Mouse (Mus musculus) G1E (cell line): ENCODE data around the gene 4933406M09Rik. TPM values are rescaled to one million over a fixed set of nuclear protein-coding genes. Genes with fewer than 3 reads are reported as not detected.

ENCODE experiments used
- ATAC-seq: 2 replicates; pipeline ENCODE4 v1.8.0; 2016; ENCODE audit warnings: mild to moderate bottlenecking; ENCODE audit not compliant: insufficient number of reproducible peaks, poor library complexity, low FRiP score, severe bottlenecking; ENCODE audit errors: extremely low read depth
- DNase-seq: peaks from one replicate; pipeline ENCODE4 v3.0.0; 2012; ENCODE audit warnings: low spot score
- H3K27me3 ChIP-seq: 2 replicates; pipeline ENCODE4 v1.6.1; 2012; ENCODE audit warnings: mild to moderate bottlenecking, low read length, inconsistent platforms; ENCODE audit not compliant: insufficient read depth
- H3K36me3 ChIP-seq: replicated peaks from 2 replicates; pipeline ENCODE3; 2012; ENCODE audit warnings: mild to moderate bottlenecking, inconsistent platforms
- H3K4me1 ChIP-seq: 2 replicates; pipeline ENCODE4 v1.6.1; 2012; ENCODE audit warnings: low read depth, low read length, inconsistent platforms, mixed read lengths; ENCODE audit not compliant: insufficient read depth
- H3K4me3 ChIP-seq: 2 replicates; pipeline ENCODE4 v1.5.1; 2012; ENCODE audit warnings: low read depth, mild to moderate bottlenecking, inconsistent platforms, low read length, moderate library complexity, mixed read lengths
- H3K9me3 ChIP-seq: replicated peaks from 2 replicates; pipeline ENCODE4 v1.6.1; 2012; ENCODE audit warnings: inconsistent platforms
- CTCF ChIP-seq: IDR thresholded peaks from 2 replicates; pipeline ENCODE4 v1.5.1; 2012; ENCODE audit warnings: low read depth, low read length, inconsistent platforms, mixed read lengths
- GATA1 ChIP-seq: IDR thresholded peaks from 2 replicates; pipeline ENCODE4 v1.6.1; 2012; ENCODE audit warnings: borderline replicate concordance, low read length, inconsistent platforms, mixed read lengths
- GATA2 ChIP-seq: IDR thresholded peaks from 2 replicates; pipeline ENCODE4 v1.6.1; 2012; ENCODE audit warnings: low read depth, low read length, inconsistent platforms, borderline replicate concordance
- POLR2AphosphoS5 ChIP-seq: IDR thresholded peaks from 2 replicates; pipeline ENCODE4 v1.6.1; 2012; ENCODE audit warnings: low read depth, low read length, inconsistent platforms; ENCODE audit not compliant: insufficient replicate concordance
- TAL1 ChIP-seq: conservative IDR thresholded peaks from 2 replicates; pipeline ENCODE4 v1.6.1; 2012; ENCODE audit warnings: low read depth, low read length, inconsistent platforms, mixed read lengths
- polyA plus RNA-seq: library from polyadenylated mRNA; stranded (reverse); fragments of >175 nt; gene quantifications from 2 replicates; pipeline ENCODE4 v1.2.3, GENCODE M21; 2012
- total RNA-seq, 2 experiments: library from RNA; stranded (forward) in 1 of 2; stranded (reverse) in 1 of 2; fragments of 200-1000 nt in 1 of 2; fragments of >200 nt in 1 of 2; fragmentation: Nextera tagmentation in 1 of 2; gene quantifications; 2 replicates each; pipeline ENCODE4 v1.2.3; 2014 to 2017

Gene 4933406M09Rik
- total RNA-seq (2014; fragmentation: Nextera tagmentation) (not detected in 2 replicates), total RNA-seq (2017) (0.06 and 0.16 TPM in 2 replicates), polyA plus RNA-seq (not detected in 2 replicates)

DNA sequence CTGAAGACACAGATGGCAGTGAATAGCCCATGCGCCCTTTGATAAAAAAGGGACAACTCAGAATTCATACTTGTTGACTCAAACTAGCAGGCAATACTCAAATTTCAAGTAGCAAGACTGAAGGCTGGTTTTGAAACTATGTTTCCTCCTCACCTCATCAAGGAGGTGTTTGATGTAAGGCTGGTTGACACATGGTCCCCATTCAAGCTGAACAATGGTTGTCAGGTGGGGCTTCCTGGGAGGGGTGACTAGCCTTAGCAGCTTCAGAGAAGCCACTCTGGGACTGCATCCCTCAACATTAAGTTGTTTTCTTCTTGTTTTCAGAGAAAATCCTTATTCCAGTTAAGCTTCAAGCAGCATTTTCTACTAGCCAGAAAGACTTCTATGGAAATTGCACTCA, at the start of gene 4933406M09Rik:
Gene 4933406M09Rik (plus strand): TSS at position 275 of the 400 bp plus-strand sequence.
- peaks cover 4% of the 10 kb centered on the region for H3K9me3 ChIP-seq
- H3K4me1 ChIP-seq, result peaks cover 11% of the 10 kb centered on the region
- DNase-seq (no peak), ATAC-seq (no peak)
- H3K36me3 ChIP-seq, result no peaks in the 10 kb centered on the region
- TF ChIP-seq POLR2AphosphoS5 (no peak), GATA2 (no peak), GATA1 (no peak), TAL1 (no peak), CTCF (no peak)
- no peak within 1 kb of the TSS for H3K4me3 ChIP-seq
- peaks cover 59% of the 10 kb centered on the region for H3K27me3 ChIP-seq

DNA sequence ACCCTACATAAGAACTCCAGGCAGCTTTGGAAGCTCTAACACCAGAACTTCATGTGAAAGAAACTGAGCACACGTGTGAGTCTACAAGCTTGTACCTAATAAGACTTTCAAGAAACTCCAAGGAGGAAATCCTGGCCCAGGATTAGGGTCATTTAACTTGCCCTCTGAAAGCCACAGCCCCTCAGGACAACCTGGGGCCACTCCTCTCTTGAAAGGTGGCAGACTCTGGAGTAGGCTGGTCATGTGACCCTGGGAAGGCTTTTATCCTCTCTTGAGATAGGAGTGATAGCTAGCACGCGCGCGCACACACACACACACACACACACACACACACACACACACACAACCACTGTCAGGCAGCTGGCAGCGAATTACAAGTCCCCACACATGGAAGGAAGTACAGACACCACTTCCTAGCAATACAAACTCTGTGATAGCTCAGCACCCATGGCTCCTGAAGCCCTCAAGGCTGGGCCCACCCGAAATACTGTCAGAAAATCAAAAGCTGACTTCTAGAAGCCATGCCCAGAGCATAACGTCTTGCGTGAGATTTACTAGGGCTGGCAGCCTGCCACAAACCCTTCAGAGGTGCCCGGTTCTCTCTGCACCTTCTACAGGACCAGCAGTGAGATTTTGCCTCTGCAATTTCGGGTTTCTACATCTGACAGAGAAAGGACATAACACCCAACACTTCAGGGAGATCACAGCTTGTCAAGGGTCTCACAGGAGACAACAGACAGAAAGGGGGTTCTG, 48.6 kb upstream of the 4933406M09Rik start:
- no peaks in the 10 kb centered on the region for H3K9me3 ChIP-seq

DNA sequence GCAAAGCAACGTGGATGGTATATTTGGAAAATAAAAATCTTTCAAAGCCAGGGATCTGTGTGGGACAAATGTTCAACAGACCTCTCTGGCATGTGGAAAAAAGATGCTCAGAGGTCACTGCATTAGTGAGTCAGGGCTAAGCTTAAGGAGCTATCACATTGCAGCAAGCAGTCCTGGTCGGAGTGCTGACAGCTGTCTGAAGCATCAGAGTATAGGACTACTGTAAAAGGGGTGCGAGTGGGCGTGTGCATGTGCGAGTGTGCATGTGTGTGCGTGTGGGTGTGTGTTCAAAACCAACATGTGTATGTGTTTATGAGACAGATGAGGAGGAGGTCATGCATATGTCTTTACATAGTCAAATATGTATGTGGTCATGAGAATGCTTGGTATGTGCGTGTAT, 46.6 kb upstream of the 4933406M09Rik start:
- no peak for DNase-seq
- Histone ChIP-seq H3K9me3 (no peaks in the 10 kb centered on the region), H3K4me3 (no peak overlapping the region), H3K36me3 (peaks cover 3% of the 10 kb centered on the region), H3K4me1 (peaks cover 6% of the 10 kb centered on the region), H3K27me3 (peaks cover 35% of the 10 kb centered on the region)
- no peak for TF ChIP-seq CTCF
- TF ChIP-seq TAL1, result no peak
- TF ChIP-seq GATA1, result no peak
- no peak for TF ChIP-seq GATA2
- TF ChIP-seq POLR2AphosphoS5, result no peak
- ATAC-seq, result no peak

More for the DNA sequence above, 48.6 kb upstream of the 4933406M09Rik start:
- Histone ChIP-seq H3K27me3 (peaks cover 39% of the 10 kb centered on the region), H3K4me1 (peaks cover 10% of the 10 kb centered on the region), H3K36me3 (no peaks in the 10 kb centered on the region), H3K4me3 (no peak overlapping the region)
- ATAC-seq (no peak), DNase-seq (no peak)
- TF ChIP-seq TAL1 (no peak), GATA1 (no peak), GATA2 (no peak), POLR2AphosphoS5 (no peak), CTCF (no peak)

GRCm38 (mm10) chr1:134339757-134340619, 45.8 kb upstream of the 4933406M09Rik start:
- H3K27me3 ChIP-seq, result peaks cover 33% of the 10 kb centered on the region; the same call in 1 of the 2 replicates
- no peak for DNase-seq
- no peak for ATAC-seq
- TF ChIP-seq CTCF (no peak), TAL1 (no peak), GATA2 (no peak), POLR2AphosphoS5 (no peak), GATA1 (no peak)
- no peak overlapping the region for H3K4me3 ChIP-seq
- H3K36me3 ChIP-seq, result peaks cover 11% of the 10 kb centered on the region
- peaks cover 5% of the 10 kb centered on the region; the same call in 1 of the 2 replicates for H3K9me3 ChIP-seq
- H3K4me1 ChIP-seq, result peaks cover 11% of the 10 kb centered on the region

- H3K27me3 ChIP-seq, result peaks cover 23% of the 10 kb centered on the region; the same call in 1 of the 2 replicates
- TF ChIP-seq POLR2AphosphoS5, result no peak
- no peak for TF ChIP-seq GATA1
- no peak for TF ChIP-seq GATA2
- no peak for TF ChIP-seq TAL1
- TF ChIP-seq CTCF, result no peak
- H3K4me3 ChIP-seq, result no peak overlapping the region
- H3K9me3 ChIP-seq, result peaks cover 5% of the 10 kb centered on the region; the same call in 1 of the 2 replicates
- DNase-seq (no peak), ATAC-seq (no peak)
- peaks cover 27% of the 10 kb centered on the region for H3K36me3 ChIP-seq
- peaks cover 11% of the 10 kb centered on the region for H3K4me1 ChIP-seq
Observed at GRCm38 (mm10) chr1:134341641-134342277, 44.0 kb upstream of the 4933406M09Rik start.

GRCm38 (mm10) chr1:134342278-134342664, 43.5 kb upstream of the 4933406M09Rik start:
- Histone ChIP-seq H3K36me3 (peaks cover 32% of the 10 kb centered on the region), H3K4me3 (no peak overlapping the region), H3K9me3 (peaks cover 5% of the 10 kb centered on the region; the same call in 1 of the 2 replicates), H3K4me1 (peaks cover 11% of the 10 kb centered on the region), H3K27me3 (peaks cover 22% of the 10 kb centered on the region; the same call in 1 of the 2 replicates)
- TF ChIP-seq POLR2AphosphoS5, result no peak
- no peak for TF ChIP-seq GATA1
- TF ChIP-seq GATA2, result no peak
- ATAC-seq, result no peak
- DNase-seq, result no peak
